Mouse (Mus musculus) midbrain, embryonic 15.5 days (tissue): ENCODE measurements around the gene Mknk1. TPM values are rescaled to one million over a fixed set of nuclear protein-coding genes. Genes with fewer than 3 reads are reported as not detected.

Experiments
- ATAC-seq: fragments of 200-750 bp; cut with Nextera tagmentation; replicated peaks from 2 replicates; pipeline ENCODE4 v1.8.0; 2017; ENCODE audit warnings: moderate TSS enrichment
- H3K27ac ChIP-seq: fragments of 300-500 bp; sonication (generic); 2 replicates; pipeline ENCODE4 v1.5.1; 2015; ENCODE audit warnings: mild to moderate bottlenecking, inconsistent platforms
- H3K27me3 ChIP-seq: fragments of 300-500 bp; sonication (generic); replicated peaks from 2 replicates; pipeline ENCODE4 v1.6.1; 2015; ENCODE audit warnings: inconsistent platforms
- H3K36me3 ChIP-seq: fragments of 300-500 bp; sonication (generic); replicated peaks from 2 replicates; pipeline ENCODE4 v1.6.1; 2015; ENCODE audit warnings: inconsistent platforms
- H3K4me1 ChIP-seq: fragments of 300-500 bp; sonication (generic); 2 replicates; pipeline ENCODE4 v1.6.1; 2015; ENCODE audit warnings: inconsistent platforms
- H3K4me2 ChIP-seq: fragments of 300-500 bp; sonication (generic); 2 replicates; pipeline ENCODE4 v1.6.1; 2015; ENCODE audit warnings: inconsistent platforms, mild to moderate bottlenecking, moderate library complexity
- H3K4me3 ChIP-seq: fragments of 300-500 bp; sonication (generic); 2 replicates; pipeline ENCODE4 v1.5.1; 2015; ENCODE audit warnings: mild to moderate bottlenecking, inconsistent platforms
- H3K9ac ChIP-seq: fragments of 300-500 bp; sonication (generic); 2 replicates; pipeline ENCODE4 v1.6.1; 2015; ENCODE audit warnings: mild to moderate bottlenecking, inconsistent platforms
- H3K9me3 ChIP-seq: fragments of 300-500 bp; sonication (generic); 2 replicates; pipeline ENCODE4 v1.6.1; 2016; ENCODE audit warnings: inconsistent platforms
- WGBS: fragments of 180-500 bp; shearing (Covaris S2); methylation state at CpG from one replicate; pipeline ENCODE4 v1.1.7; 2015; ENCODE audit warnings: mixed read lengths; 5-methylcytosine and 5-hydroxymethylcytosine counted together
- polyA plus RNA-seq: library from polyadenylated mRNA; unstranded; fragments of >200 nt; fragmentation: Nextera tagmentation; extraction: Ambion mirVana; gene quantifications from 2 replicates; pipeline ENCODE4 v1.2.1, GENCODE M21; 2015

The Mknk1 gene
- polyA plus RNA-seq, 1 experiment from 2014 or later = 27.5 TPM

DNA sequence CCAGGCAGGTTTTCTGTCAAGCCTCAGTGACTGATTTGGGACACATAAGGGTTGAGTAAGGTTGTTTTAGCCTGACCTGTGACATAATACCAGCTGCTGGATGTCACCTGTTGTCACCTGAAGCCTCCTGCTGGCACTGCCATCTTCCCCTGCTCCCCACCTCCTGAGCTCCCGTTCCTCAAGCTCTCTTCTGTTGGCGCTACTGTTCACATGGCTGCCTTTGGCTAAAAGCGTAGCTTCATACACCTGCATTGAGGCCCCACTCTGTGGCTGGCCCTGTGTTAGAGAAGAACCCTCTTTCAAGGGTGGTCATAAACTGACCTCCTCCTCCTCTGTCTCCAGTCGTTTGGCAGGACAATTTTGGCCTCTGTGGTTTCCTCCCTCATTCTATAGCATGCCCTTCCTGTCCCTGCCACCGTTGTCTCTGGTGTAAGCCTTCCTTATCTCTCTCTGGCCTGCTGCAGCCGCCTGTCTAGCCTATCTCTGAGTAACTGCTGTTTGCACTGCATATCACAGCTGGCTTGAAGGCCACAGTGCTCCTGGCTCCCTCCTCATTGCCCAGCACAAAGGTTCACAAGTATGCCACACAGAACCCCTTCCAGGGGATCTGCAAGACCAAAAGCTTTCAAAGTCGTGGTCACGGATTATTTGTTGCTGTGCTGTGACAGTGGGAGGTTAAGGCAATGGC, 10.1 kb downstream of the Mknk1 start:
- ATAC-seq = no peak
- no peak overlapping the region for H3K4me3 ChIP-seq

DNA sequence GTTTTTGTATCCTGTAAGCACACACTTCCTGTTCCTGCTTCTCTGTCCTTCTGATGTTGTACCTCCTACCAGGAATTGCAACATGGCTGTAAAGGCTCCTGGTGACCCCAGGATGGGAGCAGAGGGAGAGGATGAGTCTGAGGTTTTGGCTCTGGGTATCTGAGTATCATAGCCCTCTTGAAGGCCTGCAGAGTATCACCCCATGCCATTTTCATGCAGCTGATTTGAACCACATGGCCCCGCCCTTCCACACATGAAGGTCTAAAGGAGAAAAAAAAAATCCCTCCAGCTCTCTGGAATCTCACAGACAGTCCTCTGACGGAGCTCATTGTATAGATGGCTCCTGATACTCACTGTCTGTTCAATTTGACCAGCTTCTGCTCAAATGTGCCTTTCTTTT, 11.1 kb downstream of the Mknk1 start:
- no peaks in the 10 kb centered on the region for H3K36me3 ChIP-seq
- 84% methylated on average over 2 of the region's 2 CpGs for WGBS

More for the DNA sequence above, 10.1 kb downstream of the Mknk1 start:
- Histone ChIP-seq H3K27me3 (no peaks in the 10 kb centered on the region), H3K9ac (no peak overlapping the region), H3K36me3 (no peaks in the 10 kb centered on the region), H3K27ac (no peak overlapping the region), H3K4me2 (no peak overlapping the region), H3K4me1 (no peaks in the 10 kb centered on the region), H3K9me3 (no peaks in the 10 kb centered on the region)
- 76% methylated on average over 8 of the region's 8 CpGs for WGBS

DNA sequence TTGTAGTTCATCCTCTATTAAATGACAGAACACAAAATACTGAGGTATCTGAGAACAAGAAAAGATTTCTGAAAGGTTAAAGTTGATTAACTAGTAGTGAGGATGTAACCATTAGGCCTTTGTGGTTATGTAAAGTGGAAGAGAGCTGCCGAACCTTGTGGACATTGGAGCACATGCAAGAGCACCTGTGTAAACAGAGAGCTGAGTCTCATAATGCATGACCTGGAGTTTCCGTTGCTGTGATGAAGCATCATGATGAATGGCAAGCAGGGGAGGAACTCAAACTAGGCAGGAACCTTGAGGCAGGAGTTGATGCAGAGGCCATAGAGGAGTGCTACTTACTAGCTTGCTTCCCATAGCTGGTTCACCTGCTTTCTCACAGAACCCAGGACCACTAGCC, 11.6 kb downstream of the Mknk1 start:
- no peak for ATAC-seq
- Histone ChIP-seq H3K9ac (no peak overlapping the region), H3K4me2 (no peak overlapping the region), H3K4me3 (no peak overlapping the region), H3K27ac (no peak overlapping the region), H3K36me3 (no peaks in the 10 kb centered on the region), H3K9me3 (no peaks in the 10 kb centered on the region), H3K27me3 (no peaks in the 10 kb centered on the region), H3K4me1 (peaks cover 13% of the 10 kb centered on the region)
- WGBS = 61% methylated on average over 2 of the region's 2 CpGs

More for the DNA sequence above, 11.1 kb downstream of the Mknk1 start:
- H3K9ac ChIP-seq = no peak overlapping the region
- no peaks in the 10 kb centered on the region for H3K27me3 ChIP-seq
- H3K4me1 ChIP-seq = peaks cover 8% of the 10 kb centered on the region
- no peaks in the 10 kb centered on the region for H3K9me3 ChIP-seq
- H3K4me3 ChIP-seq = no peak overlapping the region
- ATAC-seq = no peak
- H3K4me2 ChIP-seq = no peak overlapping the region
- no peak overlapping the region for H3K27ac ChIP-seq

DNA sequence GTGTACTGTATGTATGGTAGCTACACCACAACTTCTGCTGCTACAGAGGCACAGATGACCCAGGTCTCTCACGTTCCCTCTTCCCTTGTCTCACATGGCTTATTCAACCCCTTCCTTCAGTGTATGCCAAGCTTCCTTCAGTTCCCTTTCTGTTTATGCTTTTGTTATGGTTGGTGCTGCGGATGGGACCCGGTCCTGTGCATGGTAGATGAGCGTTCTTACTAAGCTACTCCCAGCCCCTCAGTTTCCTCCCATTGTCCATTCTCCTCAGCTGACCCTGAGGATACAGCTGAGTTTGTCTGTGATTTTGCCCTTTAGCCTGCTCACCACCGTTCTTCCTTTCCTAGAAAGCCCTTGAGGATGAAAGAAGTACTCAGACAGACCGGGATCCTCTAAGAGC, 12.6 kb downstream of the Mknk1 start:
- ATAC-seq = no peak
- Histone ChIP-seq H3K4me1 (peaks cover 22% of the 10 kb centered on the region), H3K36me3 (no peaks in the 10 kb centered on the region), H3K9ac (no peak overlapping the region), H3K4me3 (no peak overlapping the region), H3K4me2 (no peak overlapping the region), H3K9me3 (no peaks in the 10 kb centered on the region), H3K27me3 (no peaks in the 10 kb centered on the region), H3K27ac (no peak overlapping the region)
- whole genome bisulfite sequencing = 85% methylated on average over 6 of the region's 6 CpGs

DNA sequence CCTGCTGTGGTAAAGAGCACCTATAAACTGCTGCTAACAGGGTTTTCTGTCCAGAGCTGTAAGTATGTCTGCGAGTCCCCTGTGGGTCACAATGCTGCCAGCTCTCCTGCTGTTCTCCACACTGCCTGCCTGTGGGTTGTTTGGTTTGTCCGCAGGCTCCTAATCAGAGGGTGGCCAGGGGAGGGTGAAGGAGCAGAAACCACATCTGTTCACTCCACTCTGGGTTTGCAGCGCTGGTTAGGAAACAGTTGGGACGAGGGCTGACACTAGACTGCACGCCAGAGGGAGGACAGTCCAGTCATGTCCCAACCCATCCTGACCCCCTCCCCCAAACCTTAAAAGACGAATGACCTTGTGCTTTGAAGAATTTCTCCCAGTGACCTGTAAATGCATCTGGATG, 16.1 kb downstream of the Mknk1 start:
- WGBS = 49% methylated on average over 6 of the region's 6 CpGs
- no peak overlapping the region for H3K9ac ChIP-seq
- H3K4me1 ChIP-seq = peaks cover 32% of the 10 kb centered on the region
- no peak; the same call in 1 of the 2 replicates for ATAC-seq
- H3K9me3 ChIP-seq = no peaks in the 10 kb centered on the region
- peak overlapping the region; percentile 45 for H3K27ac ChIP-seq
- H3K27me3 ChIP-seq = no peaks in the 10 kb centered on the region
- no peaks in the 10 kb centered on the region for H3K36me3 ChIP-seq
- H3K4me3 ChIP-seq = no peak overlapping the region
- H3K4me2 ChIP-seq = no peak overlapping the region

DNA sequence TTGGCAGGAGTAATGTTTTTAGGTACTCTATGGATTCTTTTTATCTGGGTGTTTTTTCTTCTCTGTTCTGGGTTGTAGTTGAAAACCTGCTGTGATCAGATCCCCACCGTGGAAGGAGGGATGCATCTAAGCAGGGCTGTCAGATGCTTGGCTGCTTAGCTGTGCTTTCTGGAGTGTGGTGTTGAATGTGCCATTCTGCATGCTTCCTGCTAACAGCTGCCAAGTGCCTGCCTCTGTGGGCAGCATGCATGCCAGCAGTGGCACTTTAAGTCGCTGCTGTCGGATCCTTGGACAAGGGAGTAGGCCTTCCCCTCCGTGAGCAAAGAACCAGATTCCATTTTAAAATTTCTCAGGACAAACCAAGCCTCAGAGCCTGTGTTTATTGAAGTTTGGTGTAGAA, 16.6 kb downstream of the Mknk1 start:
- Histone ChIP-seq H3K27ac (peak overlapping the region; percentile 45), H3K4me1 (peaks cover 32% of the 10 kb centered on the region), H3K4me3 (no peak overlapping the region), H3K9ac (no peak overlapping the region), H3K36me3 (no peaks in the 10 kb centered on the region), H3K27me3 (no peaks in the 10 kb centered on the region), H3K9me3 (no peaks in the 10 kb centered on the region), H3K4me2 (no peak overlapping the region)
- ATAC-seq = peak; percentile 48; the same call in 1 of the 2 replicates
- 36% methylated on average over 4 of the region's 4 CpGs for WGBS

DNA sequence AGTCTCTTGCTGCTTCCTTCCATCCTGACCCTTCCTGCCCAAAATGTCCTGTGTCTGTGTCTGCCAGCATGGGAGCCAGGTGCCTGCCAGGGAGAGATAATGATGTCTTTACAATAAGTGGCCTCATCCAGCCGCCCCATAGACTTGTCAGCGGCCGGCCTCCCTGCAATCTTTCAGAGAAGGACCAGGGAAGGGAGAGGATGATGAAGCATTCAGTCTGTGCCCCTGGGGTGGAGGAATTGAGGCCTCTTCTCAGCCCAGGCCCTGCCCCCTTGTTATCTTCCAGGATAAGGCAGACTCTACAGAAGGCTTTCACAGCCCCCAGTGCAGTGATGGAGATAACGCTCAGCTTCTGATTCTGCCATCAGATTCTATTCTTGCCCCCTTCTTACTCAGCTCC, 17.3 kb downstream of the Mknk1 start:
- Histone ChIP-seq H3K27ac (peak overlapping the region; percentile 45), H3K4me3 (no peak overlapping the region), H3K36me3 (no peaks in the 10 kb centered on the region), H3K27me3 (no peaks in the 10 kb centered on the region), H3K9me3 (no peaks in the 10 kb centered on the region), H3K4me1 (peaks cover 32% of the 10 kb centered on the region), H3K9ac (no peak overlapping the region), H3K4me2 (no peak overlapping the region)
- peak; percentile 31 for ATAC-seq
- WGBS = 33% methylated on average over 4 of the region's 4 CpGs

DNA sequence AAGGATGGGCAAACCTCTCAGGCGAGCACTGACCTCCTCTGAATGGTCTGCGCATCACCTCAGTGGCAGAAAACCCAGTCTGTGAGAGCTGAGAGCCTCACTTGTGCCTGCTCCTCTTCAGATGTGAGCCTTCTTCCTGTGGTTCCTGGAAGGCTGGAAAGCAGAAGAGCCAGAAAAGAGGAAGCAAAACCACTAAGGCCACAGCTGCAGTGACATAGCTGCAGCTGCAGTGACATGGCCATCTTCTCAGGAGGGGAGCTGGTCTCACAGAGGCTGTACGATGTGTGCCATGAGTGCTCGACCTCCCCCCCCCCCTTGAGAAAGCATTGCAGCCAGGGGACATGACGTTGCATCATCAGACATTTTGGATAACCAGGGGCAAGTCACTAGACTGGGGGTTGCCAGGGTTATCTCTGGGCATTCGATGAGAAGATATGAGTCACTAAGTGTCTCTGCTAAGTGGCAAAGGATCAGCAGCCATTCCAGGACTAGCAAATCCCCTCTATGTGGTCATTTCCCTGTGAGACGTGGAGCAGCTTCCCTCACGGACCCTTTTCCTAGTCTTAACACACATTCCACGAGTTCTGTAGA, 18.4 kb downstream of the Mknk1 start:
- H3K4me2 ChIP-seq = no peak overlapping the region
- no peaks in the 10 kb centered on the region for H3K27me3 ChIP-seq
- no peak overlapping the region for H3K4me3 ChIP-seq
- 83% methylated on average over 9 of the region's 9 CpGs for WGBS
- peaks cover 32% of the 10 kb centered on the region for H3K4me1 ChIP-seq
- 0 out of 2 replicates have a peak overlapping the region, but pooled peaks have one; percentile 45 for H3K27ac ChIP-seq
- no peaks in the 10 kb centered on the region for H3K9me3 ChIP-seq
- no peaks in the 10 kb centered on the region for H3K36me3 ChIP-seq
- no peak for ATAC-seq
- no peak overlapping the region for H3K9ac ChIP-seq

DNA sequence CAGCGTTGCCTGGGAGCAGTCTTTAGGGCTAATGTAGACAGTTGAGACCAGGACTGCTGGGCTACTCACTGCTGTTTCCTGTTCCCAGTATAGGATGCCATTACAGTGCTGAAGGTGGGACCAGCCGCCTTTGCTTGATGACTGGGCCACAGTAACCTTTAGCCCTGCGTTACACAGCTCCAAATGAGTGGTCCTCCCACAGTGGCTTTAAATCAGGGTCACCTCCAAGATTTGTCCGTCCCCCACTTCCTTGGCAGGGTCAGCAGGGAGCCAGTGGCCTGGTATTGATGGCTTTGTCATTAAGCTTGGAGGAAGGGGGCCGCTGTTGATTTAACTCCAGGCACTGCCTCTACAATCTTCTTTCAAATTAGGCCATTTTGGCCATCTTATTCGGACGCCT, 24.4 kb downstream of the Mknk1 start:
- no peaks in the 10 kb centered on the region for H3K9me3 ChIP-seq
- no peak for ATAC-seq
- no peak overlapping the region for H3K4me2 ChIP-seq
- WGBS = 72% methylated on average over 7 of the region's 7 CpGs
- no peak overlapping the region for H3K27ac ChIP-seq
- H3K36me3 ChIP-seq = no peaks in the 10 kb centered on the region
- H3K27me3 ChIP-seq = no peaks in the 10 kb centered on the region
- no peak overlapping the region for H3K4me3 ChIP-seq
- H3K9ac ChIP-seq = no peak overlapping the region
- H3K4me1 ChIP-seq = peaks cover 4% of the 10 kb centered on the region; the same call in 1 of the 2 replicates

DNA sequence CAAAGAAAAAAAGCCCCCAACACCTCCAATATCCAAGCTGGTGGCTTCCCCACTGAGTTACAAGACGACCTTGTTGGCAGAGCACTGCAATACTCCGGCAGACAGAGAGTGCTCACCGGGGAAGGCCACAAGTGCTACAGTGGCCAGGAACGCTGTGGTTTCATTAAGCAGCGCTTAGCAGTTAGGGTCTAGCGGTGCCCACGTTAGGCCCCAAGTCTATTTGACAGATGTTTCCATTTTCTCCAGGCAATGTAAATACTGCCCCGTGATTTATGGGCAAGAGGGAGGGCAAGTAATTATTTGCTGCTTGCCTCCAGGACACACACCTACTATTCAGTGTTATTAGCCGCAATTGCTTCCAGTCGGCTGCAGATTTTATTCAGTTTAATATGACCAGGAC, 24.9 kb downstream of the Mknk1 start:
- H3K9ac ChIP-seq = no peak overlapping the region
- ATAC-seq = no peak
- no peaks in the 10 kb centered on the region for H3K27me3 ChIP-seq
- H3K27ac ChIP-seq = no peak overlapping the region
- H3K4me1 ChIP-seq = peaks cover 7% of the 10 kb centered on the region
- no peak overlapping the region for H3K4me2 ChIP-seq
- WGBS = 51% methylated on average over 10 of the region's 10 CpGs
- H3K9me3 ChIP-seq = no peaks in the 10 kb centered on the region
- no peaks in the 10 kb centered on the region for H3K36me3 ChIP-seq
- no peak overlapping the region for H3K4me3 ChIP-seq

DNA sequence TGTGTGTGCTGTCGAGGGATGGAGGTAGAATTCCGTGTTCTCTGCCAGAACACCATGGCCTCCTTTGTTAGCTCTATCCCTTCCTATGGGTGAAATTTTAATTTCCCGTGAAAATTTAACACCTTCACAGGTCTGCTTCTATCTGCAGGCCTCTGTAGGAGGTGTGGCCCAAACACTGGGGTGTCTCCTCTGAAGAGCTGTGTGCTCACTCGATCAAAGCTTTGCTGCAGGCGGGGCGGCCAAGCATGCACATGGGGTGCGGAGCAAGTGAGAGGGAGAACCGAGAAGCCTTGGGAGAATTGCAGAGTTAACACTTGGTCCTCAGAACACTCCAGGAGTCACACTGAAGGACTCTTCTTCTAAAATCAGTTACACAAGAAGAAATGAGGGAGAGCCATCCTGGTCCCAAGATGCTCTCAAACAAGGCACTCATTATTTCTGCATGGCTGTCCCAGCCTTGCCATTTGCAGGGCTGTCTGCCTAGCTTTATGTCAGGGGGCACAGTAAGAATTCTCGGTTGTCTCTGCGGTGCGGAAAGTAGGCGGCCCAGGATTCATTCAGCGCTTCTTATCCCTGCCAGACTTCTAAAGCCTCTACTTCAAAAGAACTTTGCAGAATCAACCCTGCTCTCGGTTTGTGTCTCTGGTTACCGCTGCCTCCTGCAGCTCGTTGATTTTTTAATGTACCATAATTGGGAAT, 30.7 kb downstream of the Mknk1 start:
- ATAC-seq = peak; percentile 68
- Histone ChIP-seq H3K9me3 (no peaks in the 10 kb centered on the region), H3K36me3 (no peaks in the 10 kb centered on the region), H3K27ac (peak overlapping the region; percentile 64), H3K27me3 (no peaks in the 10 kb centered on the region), H3K9ac (no peak overlapping the region), H3K4me3 (no peak overlapping the region), H3K4me1 (peaks cover 22% of the 10 kb centered on the region), H3K4me2 (no peak overlapping the region)
- WGBS = 13% methylated on average over 16 of the region's 16 CpGs

DNA sequence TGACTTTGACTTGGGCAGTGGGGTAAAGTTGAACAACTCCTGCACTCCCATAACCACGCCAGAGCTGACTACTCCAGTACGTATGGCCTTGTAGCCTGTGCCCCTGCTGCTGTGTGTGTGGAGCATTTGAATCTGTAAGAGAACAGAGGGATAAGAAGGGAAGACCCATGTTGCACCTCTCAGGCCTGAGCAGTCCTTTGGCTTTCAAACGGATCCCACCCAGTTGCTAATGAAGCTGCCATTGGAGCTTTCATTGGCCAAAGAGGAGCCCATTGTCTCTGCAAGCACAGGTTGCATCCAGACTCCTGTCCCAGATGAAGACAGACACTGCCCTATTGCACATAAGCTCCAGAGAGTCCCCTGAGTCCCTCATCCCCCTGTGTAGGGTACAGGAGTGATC, 34.2 kb downstream of the Mknk1 start:
- Histone ChIP-seq H3K27ac (no peak overlapping the region), H3K36me3 (no peaks in the 10 kb centered on the region), H3K4me2 (no peak overlapping the region), H3K27me3 (no peaks in the 10 kb centered on the region; the same call in 1 of the 2 replicates), H3K4me1 (peaks cover 32% of the 10 kb centered on the region), H3K9me3 (no peaks in the 10 kb centered on the region), H3K4me3 (no peak overlapping the region), H3K9ac (no peak overlapping the region)
- no peak for ATAC-seq
- 85% methylated on average over 3 of the region's 3 CpGs for WGBS
